Mouse (Mus musculus): Measurements from ENCODE around the gene Tnxb.
A peak's percentile ranks its signal among the peaks of the same experiment; 100 is the strongest.

Gene Tnxb

DNA sequence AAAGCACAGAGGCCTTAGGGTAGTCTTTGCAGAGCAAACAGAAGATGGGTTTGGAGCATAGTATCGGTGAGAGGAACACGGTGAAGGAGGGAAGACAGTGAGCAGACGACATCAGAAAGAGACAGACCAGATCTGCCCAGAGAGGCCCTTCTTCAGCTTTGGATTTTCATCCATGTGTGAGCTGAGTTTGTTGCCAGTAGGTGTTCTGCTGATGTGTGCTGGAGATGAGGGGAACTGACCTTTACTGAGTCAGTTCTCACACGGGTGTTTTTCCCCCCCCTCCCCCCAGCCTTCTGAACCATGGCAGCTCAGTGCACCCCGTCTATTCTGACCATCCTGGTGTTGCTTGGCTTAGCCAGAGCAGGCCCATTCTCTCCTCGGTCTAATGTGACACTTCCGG lies at the start of gene Tnxb:
Tnxb (plus strand) TSS at position 301 of the 400 bp plus-strand sequence.
- no peak for DNase-seq

DNA sequence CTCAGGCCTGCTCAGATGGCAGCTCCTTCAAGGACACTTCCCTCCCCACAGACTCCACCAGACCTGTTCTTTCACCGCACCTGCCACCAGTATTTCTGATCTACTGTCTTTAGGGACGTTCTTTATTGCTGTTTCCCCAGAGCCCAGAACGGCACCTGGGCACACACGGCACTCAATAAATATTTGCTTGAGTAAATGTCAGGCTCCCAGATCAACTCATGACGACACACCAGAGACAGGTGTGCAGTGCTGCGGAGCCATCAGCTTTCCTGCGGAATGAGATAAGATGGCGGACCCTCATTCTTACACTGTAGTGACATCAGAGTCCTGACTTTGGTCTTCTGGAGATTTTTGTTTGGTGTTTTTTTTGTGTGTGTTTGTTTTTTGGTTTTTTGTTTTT lies 49.3 kb upstream of the Tnxb start:
- no peak for DNase-seq

DNA sequence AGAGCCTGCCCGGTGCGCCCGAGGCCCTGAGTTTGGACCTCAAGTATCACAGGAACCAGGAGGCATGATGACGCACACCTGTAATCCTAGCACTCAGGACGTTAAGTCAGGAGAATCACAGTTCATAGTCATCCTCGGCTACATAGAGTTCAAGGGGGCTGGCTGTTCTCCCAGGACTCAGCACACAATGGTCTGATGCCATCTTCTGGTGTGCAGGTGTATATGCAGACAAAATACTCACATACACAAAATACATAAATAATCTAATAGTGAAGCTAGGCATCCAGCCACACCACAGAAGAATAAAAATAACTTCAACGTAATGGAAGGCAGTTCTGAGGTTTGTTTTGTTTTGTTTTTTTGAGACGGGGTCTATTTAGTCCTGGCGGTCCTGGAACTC lies 47.2 kb upstream of the Tnxb start:
- no peak for DNase-seq

DNA sequence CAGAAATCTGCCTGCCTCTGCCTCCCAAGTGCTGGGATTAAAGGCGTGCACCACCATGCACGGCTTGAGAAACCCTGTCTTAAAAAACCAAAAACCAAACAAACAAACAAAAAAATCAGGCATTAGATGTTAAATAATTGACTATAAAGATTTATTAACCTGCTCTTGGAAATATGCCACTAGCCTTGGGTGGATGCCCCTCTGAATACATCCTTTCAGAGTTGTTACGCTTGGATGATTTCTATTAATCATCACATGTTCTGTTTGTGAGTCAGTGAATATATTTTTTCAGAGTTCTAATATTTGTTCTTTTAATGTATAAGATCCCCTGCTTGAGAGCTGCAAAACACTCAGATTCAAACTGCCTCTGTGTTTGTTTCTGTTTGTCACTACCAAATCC lies 45.4 kb upstream of the Tnxb start:
- DNase-seq, result no peak

DNA sequence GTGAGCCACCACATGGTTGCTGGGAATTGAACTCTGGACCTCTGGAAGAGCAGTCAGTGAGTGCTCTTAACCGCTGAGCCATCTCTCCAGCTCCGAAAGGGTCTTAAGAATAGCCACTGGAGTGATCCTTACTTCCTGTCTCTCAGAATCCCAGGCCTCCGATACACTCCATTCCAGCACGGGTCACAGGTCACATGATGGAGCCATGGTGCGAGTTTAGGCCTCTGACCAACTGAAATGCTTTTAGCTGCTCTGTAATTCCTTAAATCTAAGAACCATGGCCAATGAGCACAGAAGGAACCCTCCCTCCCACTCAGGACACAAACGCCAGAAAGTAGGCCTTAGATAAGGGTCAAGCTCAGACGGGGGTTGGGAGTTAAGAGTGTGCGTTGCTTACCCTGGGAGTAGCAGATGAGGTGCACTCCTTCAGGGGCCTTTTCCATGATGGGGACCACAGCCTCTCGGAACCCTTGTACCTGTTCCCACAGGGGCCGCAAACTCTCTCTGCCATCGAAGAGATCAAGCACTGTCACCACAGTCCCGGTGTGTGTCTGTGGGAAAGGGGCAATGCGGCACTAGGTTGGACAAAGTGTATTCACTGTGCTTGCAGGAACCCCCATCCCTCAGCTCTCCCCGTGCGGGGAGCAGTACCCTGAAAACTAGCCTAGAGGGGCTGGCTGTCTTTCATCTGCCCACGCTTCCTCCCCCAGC lies 44.1 kb upstream of the Tnxb start:
- DNase-seq, result no peak

DNA sequence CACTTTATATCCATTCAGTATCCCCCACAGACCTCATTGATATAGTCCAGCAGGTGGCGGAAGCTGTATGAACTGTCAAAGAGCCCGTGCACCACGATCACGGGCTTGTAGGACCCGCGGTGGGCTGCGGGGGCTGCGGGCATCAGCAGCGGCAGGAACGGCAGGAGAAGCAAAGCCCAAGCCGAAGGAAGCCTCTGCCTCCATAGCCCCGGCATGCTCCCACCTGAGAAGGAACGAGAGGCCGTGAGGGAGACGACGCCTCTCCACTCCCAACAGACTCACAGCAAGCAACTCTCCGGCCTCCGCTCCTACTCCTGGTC lies 43.6 kb upstream of the Tnxb start:
- DNase-seq, result no peak

DNA sequence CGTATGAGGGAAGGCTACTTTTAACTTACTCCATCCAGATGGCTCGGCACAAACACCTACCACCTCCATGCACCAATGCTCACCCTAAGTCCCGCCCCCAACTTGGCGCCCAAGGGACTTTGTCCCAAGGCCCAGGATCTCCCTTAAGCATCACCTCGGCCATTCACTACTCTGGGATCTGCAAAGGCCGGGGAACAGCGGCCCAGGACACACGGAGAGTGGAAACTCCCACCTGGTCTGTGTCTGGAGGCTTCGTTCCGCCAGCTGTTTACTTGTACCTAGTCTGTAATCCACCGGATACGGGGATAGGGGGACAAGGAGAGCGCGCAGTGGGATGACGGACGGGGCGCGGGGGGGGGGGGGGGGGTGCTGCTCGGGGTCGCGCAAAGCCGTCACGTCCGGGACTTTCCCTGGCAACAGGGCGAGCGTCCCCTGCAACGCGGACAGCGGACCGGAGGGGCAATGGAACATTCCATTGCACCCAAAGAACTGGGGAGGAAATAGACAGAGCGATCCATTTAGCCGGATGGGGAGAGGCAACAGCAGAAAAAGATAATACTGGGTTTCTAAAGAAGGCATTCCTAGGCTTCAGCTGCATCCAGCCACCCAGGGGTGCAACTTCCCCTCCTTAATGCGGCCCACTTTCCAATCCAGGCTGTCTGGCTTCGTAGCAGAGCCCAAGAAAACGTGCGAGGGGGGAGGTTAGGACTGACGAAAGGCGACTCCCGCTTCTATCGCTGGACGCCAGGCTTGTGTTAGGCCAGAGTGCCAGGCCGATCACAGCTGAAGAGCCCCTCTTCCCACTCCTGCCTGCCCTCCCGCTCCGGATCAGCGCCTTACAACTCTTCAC lies 43.0 kb upstream of the Tnxb start:
- DNase-seq, result peak; percentile 78

DNA sequence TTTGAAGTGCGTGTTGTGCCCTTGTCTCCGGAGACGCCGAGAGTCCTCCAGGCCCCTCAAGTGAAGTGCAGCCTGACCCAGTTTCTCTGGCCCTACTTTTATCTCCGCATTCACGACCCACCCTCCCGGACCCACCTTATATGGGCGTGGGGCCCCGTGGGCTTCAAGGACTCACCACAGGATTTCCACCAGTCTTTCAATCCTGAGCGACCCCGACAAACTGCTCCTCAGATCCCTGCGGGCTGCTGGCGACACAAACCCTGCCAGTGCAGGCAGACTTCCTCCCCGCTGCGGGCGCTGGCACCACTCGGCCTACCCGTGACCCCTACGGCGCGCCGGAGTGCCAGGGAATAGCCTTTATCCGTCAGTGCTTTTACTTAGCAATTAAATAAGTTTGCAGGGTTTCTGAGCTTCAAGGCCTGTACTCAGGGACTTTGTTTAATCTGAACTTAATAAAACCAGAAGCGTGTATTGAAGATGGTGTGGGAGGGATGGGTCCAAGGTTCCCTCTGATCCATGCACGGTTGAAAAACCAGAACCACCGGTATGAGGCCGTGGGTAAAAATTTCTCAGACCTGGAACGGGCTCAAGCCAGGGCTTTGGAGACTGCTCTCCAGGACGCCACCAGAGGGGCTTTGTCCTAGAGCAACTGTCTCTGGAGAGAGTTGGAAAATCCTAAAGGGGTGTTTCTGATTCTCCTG lies 42.2 kb upstream of the Tnxb start, which contains the start of gene Ppt2:
Ppt2 (minus strand) TSS at position 568 of the 701 bp plus-strand sequence.
- no peak for DNase-seq

DNA sequence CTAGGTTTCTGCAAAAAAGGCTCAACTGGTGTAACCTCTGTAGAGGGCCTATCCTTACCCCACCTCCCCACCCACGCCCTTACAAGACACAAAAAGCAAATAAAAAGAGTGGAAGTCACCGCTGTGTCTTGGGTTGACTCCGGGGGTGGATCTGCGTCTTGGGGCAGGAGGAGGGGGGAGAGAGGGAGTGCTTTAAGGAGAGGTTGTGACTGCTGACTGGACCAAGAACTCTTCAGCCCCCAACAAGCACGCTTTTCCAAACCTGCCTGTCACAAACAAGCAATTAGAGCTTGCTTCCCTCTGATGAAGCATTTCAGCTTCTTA lies 41.7 kb upstream of the Tnxb start:
- DNase-seq, result no peak

DNA sequence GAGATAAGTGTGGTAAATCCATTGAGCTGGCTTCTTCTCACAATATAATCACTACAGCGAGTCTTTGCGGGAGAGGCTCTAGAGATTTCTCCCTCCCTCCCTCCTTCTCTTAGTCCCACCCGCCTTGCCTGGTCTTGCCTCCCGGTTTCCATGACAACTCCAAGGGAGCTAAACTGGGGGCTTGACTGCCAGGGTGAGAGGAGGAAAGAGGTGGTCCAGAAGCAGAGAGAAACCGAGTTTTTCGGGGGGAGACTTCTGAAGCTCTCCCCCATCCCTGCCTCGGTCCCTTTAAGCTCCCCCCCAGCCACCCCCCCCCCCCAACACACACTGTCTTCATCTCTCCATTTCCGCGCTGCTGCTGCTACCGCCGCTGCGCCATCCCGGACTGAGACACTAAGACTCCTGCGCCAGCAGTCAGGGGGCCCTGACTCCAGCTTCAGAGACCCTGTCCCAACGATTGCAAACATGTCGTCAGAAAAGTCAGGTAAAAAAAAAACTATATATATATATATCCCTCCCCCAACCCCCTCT lies 41.0 kb upstream of the Tnxb start, which contains the start of gene Prrt1:
Prrt1 (plus strand) TSS at position 313 of the 531 bp plus-strand sequence.
- DNase-seq, result peak; percentile 54

DNA sequence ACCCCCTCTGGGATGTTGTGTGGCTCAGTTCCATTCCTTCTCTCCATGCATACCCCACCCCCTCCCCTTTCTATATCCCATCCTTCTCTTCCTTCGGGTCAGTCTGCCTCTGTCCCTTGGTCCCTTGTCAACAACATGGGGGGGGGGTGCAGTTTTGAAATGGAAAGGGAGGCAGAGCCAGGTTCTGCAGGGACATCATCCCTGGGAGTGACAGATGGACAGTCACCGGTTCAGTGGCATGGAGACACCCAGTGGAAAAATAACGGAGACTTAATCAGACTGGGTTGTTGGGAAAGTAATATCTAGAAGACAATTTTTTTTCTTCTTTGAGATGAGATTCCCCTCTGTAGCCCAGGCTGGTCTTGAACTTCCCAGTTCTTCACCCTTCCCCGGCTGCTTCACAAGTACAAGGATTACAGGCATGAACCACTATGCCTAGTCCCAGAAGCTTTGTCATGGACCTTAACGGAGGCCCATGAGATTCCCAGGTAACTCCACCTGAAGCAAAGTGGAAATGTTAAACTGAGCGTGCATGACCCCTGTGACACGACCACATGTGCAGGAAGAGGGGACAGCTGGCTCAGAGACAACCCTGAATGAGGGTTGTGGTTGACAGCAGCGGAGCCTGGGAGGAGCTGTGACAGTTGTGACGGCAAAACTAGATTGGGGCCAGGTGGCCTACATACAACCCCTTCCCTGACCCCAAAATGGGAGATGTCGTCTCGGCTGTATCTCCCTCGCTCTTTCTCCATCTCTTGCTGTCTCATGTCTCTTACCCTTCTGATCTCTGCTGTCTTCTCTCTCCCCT lies 40.3 kb upstream of the Tnxb start:
- no peak for DNase-seq

DNA sequence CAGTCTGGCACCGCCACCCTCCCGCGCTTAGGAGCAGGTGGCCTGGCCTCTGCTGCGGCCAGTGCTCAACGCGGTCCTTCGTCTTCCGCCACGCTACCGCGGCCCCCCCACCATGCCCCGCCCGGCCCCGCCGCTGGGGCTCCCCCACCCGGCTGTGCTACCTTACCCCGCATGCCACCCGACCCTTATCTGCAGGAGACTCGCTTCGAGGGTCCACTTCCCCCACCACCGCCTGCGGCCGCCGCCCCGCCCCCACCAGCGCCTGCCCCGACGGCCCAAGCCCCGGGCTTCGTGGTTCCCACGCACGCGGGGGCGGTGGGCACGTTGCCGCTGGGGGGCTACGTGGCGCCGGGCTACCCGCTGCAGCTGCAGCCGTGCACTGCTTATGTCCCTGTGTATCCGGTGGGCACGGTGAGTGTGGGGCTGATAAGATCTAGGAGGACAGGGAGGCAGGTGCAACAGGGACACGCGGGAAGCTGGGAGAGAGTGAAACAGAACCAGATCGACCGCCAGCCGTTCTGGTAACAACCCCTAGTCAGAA lies 39.5 kb upstream of the Tnxb start:
- DNase-seq, result no peak

DNA sequence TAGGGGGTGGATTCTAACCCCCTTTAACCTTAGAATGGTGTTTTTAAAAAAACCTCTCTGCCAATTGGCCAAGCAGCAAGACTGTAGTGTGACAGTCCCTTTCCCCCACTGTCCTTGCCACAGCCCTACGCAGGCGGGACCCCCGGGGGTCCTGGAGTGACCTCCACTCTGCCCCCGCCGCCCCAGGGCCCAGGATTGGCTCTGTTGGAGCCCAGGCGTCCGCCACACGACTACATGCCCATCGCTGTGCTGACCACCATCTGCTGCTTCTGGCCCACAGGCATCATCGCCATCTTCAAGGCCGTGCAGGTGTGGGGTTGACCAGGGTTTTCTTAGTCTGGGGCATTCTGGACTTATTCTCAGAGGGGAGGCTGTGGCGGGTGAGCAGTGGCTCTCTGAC lies 38.7 kb upstream of the Tnxb start:
- DNase-seq, result no peak

DNA sequence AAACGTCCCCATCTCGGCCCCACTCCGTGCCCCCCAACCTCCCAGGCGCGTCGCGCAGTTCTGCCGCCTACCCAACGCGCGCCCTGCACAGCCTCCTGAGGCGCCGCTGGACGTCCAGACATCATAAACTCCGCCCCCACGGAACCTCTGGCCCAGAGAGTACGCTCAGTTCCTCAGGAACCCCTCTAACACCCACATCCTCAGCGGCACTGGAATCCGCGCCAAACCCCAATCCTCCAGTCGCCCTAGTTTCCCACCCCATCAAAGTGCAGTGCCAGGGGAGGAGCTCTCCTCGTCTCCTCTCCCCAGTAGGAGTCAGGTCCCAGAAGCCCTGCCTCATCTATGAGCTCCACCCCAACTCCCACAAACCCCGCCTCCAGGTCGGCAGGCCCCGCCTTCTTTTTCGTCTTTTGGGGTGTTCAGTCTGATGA lies 38.1 kb upstream of the Tnxb start:
- peak; percentile 55 for DNase-seq

DNA sequence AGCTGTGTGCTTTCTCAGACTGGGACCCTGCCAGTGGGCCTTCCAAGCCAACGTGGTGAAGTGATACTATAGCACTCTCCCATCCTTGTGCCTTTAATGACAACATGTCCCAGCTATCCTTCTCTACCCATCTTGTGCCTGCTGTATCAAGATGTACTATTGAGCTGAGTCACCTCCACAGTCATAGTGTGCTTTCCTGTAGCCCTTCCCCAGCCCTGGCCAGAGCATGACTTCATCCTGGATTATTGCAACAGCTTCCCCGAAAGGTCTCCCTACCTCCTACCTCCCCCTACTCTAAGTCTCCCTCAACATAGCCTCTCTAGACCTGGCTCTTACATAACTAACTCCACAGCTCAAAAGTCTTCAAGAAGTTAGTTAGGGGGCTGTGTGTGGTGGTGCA lies 34.7 kb upstream of the Tnxb start:
- no peak for DNase-seq

DNA sequence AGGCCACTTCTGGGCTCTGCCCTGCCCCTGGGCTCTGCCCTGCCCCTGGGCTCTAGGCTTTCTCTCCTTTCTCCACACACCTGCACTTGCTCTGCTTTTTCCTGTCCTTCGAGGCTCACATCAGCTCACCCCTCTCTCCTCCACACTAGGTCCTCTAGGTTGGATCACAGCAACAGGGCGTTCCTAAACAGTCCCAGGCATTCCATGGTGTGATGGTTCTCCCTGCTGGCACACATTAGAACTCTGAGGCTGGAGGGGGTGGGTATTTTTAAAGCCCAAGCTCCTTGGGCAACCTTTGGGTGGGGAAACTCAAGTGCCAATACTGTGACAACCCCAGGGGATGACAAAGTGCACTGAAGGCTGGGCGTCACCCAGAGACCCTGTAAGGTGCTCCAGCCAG lies 32.9 kb upstream of the Tnxb start:
- no peak for DNase-seq

DNA sequence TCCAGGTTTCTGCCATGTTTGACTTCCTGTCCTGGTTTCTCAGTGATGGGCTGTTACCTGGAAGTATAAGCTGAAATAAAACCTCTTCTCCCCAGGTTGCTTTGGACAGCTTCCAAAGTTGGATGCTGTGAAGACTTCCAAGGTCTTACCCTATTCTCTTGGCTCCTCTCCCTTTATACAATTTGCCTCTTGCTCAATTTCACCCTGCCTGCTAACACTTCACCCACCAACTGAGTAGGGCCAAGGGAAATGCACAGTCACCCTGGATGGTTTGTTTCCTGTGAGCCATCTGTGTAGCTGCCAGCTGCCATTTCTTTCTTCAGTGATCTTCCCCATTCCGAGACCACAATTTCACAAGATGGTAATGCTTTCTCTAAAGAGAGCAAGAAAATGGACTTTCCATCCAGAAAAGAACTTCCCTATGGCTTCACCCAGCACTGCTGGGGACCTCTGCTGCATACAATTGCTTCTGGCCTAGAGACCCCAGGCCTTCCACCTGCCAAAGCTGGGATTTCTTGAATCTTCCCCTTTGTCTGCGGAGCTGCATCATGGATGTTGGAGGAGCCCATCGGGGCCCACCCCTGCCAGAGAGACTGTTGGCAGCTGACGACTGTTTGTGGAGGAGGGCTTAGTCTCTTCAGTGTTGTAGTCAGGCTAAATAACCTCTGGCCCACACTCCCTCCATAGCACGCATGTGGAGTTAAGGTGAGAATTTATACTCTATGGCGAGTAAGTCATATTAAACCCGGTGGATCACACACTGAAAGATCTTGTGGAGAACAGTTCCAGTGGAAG lies 30.7 kb upstream of the Tnxb start:
- no peak for DNase-seq

DNA sequence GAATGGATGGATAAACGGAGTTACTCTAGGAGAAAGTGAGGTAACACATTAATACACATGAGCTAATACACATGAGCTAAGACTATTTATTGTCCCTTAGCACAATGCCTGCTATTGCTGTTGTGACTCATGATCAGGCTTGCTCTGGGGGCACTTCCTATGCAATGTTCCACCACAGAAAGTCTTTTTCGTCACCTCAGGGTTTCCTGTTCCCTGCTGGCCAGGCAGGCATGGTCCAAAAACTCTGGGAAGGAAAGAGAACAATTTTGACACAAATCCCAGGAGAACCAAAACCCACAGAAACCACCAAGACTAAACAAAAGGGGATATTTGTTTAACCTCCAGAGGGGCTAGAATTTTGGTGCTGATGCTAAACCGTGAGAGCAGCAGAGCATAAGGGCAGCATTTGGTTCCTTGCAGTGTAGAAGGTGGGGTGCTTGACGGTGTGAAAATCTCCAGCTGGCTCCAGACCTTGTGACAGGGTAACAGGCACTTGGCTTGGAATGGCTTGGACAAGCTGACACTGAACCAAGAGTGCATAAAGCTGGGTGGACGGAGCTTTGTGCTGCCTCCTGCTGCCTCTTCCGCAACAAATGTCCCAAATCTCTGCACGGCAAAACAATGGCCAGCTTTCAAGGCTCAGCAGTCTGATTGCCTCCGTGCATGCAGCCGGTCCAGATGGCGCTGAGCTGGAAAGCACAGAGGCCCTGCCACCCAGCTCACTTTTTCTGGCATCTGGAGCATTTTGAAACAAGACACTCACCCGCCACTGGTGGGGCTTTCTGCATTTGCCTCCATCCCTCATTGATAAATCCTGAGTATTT lies 29.3 kb upstream of the Tnxb start:
- DNase-seq, result no peak

DNA sequence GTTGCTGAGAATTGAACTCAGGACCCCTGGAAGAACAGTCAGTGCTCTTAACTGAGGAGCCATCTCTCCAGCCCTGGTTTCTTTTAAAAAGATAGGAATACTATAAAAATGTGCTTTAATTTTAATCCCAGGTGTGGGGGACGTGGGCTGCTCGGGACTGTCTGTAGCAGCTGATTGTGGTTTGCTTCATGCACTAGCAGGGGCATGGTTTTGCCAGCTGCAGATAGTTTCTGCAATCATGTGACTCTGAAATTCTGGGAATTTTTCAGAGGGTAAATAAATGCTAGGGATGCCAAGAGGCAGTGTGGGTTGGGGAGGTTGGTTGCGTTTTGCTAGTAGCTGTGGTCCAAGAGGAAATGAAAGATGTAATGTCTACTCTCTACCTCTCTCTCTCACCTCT lies 28.4 kb upstream of the Tnxb start:
- DNase-seq, result no peak

DNA sequence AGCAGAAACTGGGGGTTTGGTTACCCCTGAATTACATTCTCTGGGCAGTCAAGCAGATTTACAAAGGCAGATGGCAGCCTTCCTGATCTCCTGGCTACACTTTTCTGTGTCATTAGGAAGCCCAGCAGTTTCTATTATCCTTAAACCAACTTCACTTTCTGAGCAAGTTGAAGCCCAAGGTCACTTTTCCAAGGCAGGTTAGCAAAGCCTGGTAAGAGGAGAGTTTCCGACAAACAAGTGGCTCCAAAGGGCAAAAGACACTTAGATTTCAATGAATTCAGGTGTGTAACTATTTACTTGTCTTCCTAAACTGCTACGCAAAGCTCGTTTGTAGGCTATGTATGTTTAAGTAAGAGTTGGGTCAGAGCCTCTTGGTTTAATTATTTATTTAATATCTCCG lies 27.0 kb upstream of the Tnxb start:
- DNase-seq, result no peak

DNA sequence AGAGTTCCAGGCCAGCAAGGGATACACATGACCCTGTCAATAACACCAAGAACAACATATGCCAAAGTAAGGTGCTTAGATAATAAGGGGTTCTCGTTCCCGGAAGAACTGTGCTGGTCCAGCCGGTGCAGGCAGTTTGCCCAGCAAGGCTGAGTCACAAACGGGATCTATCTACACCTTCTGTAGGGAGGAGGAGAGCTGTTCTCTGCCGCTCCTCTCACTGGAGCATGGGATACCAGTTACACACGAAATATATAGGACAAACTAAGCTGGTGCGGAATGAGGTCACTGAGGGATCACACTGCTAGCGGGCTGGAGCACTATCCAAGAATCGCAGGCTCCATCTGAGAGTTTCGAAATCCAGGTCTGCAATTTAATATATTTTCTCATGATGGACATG lies 26.4 kb upstream of the Tnxb start:
- DNase-seq, result no peak
